Mouse (Mus musculus) bone marrow, adult 2 months (tissue): Measurements from ENCODE around the gene Wnt5a.

Experiments used
- CTCF ChIP-seq: fragments of 200-500 bp; IDR thresholded peaks from 2 replicates; pipeline ENCODE4 v1.5.1; 2011; ENCODE audit warnings: low read length, control low read depth; ENCODE audit not compliant: control insufficient read depth, insufficient read depth
- POLR2A ChIP-seq: fragments of 200-500 bp; IDR thresholded peaks from 2 replicates; pipeline ENCODE4 v1.6.1; 2011; ENCODE audit warnings: low read depth, mild to moderate bottlenecking, control low read depth, low read length, borderline replicate concordance; ENCODE audit not compliant: control insufficient read depth

DNA sequence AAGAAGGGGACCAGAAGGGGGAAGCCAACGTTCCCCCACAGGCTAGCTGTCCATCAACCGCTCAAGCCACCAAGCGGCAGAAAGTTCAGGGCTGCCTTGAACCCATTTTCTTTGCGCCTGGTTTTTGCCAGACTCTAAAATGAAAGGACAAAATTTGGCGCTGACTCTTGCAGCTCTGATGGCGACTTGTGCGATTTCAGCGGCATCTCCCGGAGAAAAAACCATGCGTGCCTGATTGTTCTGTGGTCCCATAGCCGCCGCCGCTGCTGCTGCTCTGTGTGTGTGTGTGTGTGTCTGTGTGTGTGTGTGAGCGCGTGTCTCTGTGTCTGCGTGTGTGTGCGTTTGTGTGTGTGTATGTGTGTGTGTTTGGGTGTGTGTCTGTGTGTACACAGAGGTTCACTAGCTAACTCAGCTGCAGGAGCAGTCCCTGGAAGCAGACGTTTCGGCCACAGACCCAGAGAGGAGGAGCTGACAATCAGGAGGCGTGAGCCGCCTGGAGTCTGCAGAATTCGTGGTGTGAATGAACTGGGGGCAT, 568 bp downstream of the Wnt5a start:
- TF ChIP-seq POLR2A, result no peak
- TF ChIP-seq CTCF, result no peak
